Mouse (Mus musculus) hindbrain, embryonic 16.5 days (tissue): ENCODE measurements at regions not wholly inside any gene's neighbourhood (a gene's known extent, or its start where the extent isn't known, plus 50 kb on each side); places are given as distances from the start of the nearest gene placed in this dataset.
"Not testable (repeated sequence)": the region's sequence is repeated elsewhere in the genome, so short reads cannot be mapped to it uniquely, and the experiment has no call there.

Source experiments
- ATAC-seq: fragments of 200-750 bp; cut with Nextera tagmentation; 2 replicates; pipeline ENCODE4 v1.8.0; 2017; ENCODE audit warnings: moderate TSS enrichment, moderate library complexity
- H3K27ac ChIP-seq: fragments of 300-500 bp; sonication (generic); 2 replicates; pipeline ENCODE4 v1.5.1; 2014; ENCODE audit warnings: low read depth, mild to moderate bottlenecking, control low read depth, low read length, moderate library complexity
- H3K27me3 ChIP-seq: fragments of 300-500 bp; sonication (generic); replicated peaks from 2 replicates; pipeline ENCODE4 v1.6.1; 2014; ENCODE audit warnings: low read length; ENCODE audit not compliant: control insufficient read depth, insufficient read depth
- H3K36me3 ChIP-seq: fragments of 300-500 bp; sonication (generic); 2 replicates; pipeline ENCODE4 v1.6.1; 2014; ENCODE audit warnings: mild to moderate bottlenecking, low read length, moderate library complexity, mixed read lengths; ENCODE audit not compliant: control insufficient read depth, insufficient read depth
- H3K4me1 ChIP-seq: fragments of 300-500 bp; sonication (generic); 2 replicates; pipeline ENCODE4 v1.6.1; 2014; ENCODE audit warnings: low read depth, low read length; ENCODE audit not compliant: control insufficient read depth, insufficient read depth
- H3K4me2 ChIP-seq: fragments of 300-500 bp; sonication (generic); 2 replicates; pipeline ENCODE4 v1.6.1; 2014; ENCODE audit warnings: mild to moderate bottlenecking, low read length, control low read depth, moderate library complexity
- H3K4me3 ChIP-seq: fragments of 300-500 bp; sonication (generic); 2 replicates; pipeline ENCODE4 v1.5.1; 2014; ENCODE audit warnings: mild to moderate bottlenecking, low read length, control low read depth, moderate library complexity
- H3K9ac ChIP-seq: fragments of 300-500 bp; sonication (generic); 2 replicates; pipeline ENCODE4 v1.6.1; 2014; ENCODE audit warnings: low read depth, mild to moderate bottlenecking, control low read depth, low read length, moderate library complexity
- H3K9me3 ChIP-seq: fragments of 300-500 bp; sonication (generic); 2 replicates; pipeline ENCODE4 v1.6.1; 2014; ENCODE audit warnings: mild to moderate bottlenecking, low read length, moderate library complexity; ENCODE audit not compliant: control insufficient read depth
- WGBS: fragments of 180-500 bp; shearing (Covaris S2); extraction: QIAGEN DNeasy Blood & Tissue Kit; methylation state at CpG from one replicate; pipeline ENCODE4 v1.1.7; 2014; 5-methylcytosine and 5-hydroxymethylcytosine counted together

DNA sequence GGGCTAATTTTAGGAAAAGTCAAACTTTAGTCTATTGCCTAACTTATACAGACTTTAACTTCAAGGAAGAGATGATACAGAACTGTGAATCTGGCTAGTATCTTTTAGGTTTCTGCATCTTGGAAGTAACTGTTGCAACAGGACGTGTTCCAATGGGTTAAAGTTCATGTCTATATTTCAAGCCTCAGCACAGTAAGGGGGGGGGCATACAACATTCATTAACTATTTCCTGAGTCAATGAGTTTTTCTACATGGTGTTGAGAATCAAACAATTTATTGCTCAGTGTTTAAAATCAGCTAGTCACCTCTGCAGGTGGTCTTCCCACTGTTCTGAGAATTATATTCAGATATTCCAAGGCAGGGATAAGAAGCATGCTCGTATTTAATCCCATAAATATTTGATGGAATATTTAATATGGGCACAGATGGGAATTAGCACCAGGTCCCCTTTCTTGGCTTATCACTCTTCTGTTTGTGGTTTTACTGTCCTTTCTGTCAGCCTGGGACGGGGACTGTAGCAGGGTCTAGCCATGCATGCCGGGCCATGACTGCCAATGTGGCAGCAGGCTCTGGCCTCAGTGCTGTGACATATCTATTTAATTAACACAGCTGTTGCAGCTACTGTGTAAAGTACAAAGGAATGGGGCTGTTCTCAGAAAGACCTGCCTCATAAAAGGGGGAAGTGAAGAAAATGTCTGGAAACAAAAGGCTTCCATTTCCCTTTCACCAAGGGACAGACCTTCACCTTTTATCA, 201.8 kb upstream of the Rarb start:
- 24% methylated on average over 4 of the region's 4 CpGs for WGBS
- no peaks in the 10 kb centered on the region for H3K36me3 ChIP-seq
- H3K4me1 ChIP-seq, result no peaks in the 10 kb centered on the region
- no peaks in the 10 kb centered on the region for H3K27me3 ChIP-seq
- no peak overlapping the region for H3K4me3 ChIP-seq
- H3K9me3 ChIP-seq, result no peaks in the 10 kb centered on the region
- H3K9ac ChIP-seq, result no peak overlapping the region
- H3K27ac ChIP-seq, result no peak overlapping the region
- H3K4me2 ChIP-seq, result no peak overlapping the region
- peak; percentile 60; the same call in 1 of the 2 replicates for ATAC-seq

DNA sequence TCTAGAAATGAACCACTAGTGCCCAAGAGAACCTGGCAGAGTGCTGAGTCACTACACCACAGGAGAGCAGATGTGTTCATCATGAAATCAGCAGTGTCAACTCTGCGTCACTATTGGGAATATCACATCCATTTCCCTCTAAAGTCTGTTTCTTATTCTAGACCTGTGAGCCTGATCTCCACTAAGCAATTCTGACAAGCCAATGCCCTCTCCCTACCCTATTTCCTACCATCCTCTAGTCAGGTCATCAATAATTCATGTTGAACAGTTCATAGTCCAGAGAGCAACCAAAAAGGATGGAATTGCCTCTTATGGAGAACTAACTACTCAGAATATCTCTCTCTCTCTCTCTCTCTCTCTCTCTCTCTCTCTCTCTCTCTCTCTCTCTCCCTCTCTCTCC, 194.0 kb upstream of the Rarb start:
- Histone ChIP-seq H3K27ac (no peak overlapping the region), H3K36me3 (no peaks in the 10 kb centered on the region), H3K4me3 (no peak overlapping the region), H3K4me2 (no peak overlapping the region), H3K4me1 (no peaks in the 10 kb centered on the region), H3K9ac (no peak overlapping the region), H3K9me3 (no peaks in the 10 kb centered on the region), H3K27me3 (no peaks in the 10 kb centered on the region)
- WGBS, result 88% methylated on average over 1 of the region's 1 CpGs
- ATAC-seq, result no peak

DNA sequence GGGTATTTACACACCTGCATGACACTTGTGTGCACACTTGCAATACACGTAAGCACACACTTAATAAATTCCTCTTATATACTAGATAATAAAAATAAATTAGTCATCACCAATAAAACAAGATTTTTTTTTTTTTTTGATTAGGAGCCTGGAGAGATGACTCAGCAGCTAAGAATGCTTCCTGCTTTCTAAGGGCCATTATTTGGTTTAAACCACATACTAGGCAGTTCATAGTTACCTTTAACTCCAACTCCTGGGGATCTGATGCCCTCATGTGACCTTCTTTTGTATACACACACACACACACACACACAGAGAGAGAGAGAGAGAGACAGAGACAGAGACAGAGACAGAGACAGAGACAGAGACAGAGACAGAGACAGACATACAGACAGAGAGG, 193.2 kb upstream of the Rarb start:
- Histone ChIP-seq H3K4me2 (no peak overlapping the region), H3K27me3 (no peaks in the 10 kb centered on the region), H3K36me3 (no peaks in the 10 kb centered on the region), H3K4me1 (no peaks in the 10 kb centered on the region), H3K4me3 (no peak overlapping the region), H3K9me3 (no peaks in the 10 kb centered on the region), H3K9ac (no peak overlapping the region), H3K27ac (no peak overlapping the region)
- no peak for ATAC-seq
- WGBS, result 86% methylated on average over 1 of the region's 1 CpGs

DNA sequence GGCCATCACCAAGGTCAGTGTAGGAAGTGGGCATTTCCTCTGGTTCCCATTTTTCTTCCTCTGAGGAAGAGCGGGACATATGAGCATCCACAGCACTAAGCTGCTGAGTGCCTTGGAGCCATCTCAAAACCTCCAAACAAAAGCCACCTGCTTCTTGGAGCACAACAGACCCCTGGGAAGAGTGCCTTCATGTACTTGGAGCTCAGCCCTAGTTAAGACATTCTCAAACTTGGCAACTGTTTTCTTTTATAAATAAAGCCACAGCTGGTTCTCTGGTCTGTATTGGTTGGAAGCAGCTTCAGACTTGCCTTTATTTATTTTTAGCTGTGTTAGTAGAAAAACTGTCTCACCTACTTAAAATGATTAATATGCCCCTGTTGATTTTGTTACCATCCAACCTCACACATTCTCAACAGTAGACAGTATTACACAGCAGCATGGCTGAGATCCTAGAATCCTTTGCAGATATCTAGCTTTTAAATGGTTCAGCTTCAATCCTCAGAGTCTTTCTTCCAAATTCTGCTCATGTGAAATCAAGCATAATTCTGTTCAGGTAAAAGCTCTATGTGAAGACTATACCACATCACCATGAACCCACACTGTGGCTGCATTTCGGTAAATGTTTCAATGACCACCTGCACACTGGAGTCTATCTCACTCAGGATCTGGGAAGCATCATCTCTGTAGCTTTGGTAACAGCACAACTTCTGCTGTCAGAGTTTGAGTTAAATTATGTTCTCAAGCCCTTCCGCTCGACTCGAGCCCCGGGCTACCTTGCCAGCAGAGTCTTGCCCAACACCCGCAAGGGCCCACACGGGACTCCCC, 186.4 kb upstream of the Rarb start:
- WGBS, result 85% methylated on average over 7 of the region's 8 CpGs
- H3K9ac ChIP-seq, result no peak overlapping the region
- no peak overlapping the region for H3K4me3 ChIP-seq
- no peaks in the 10 kb centered on the region for H3K9me3 ChIP-seq
- no peaks in the 10 kb centered on the region for H3K36me3 ChIP-seq
- H3K4me1 ChIP-seq, result no peaks in the 10 kb centered on the region
- H3K4me2 ChIP-seq, result no peak overlapping the region
- H3K27me3 ChIP-seq, result no peaks in the 10 kb centered on the region
- peak; percentile 48; the same call in 1 of the 2 replicates for ATAC-seq
- H3K27ac ChIP-seq, result no peak overlapping the region

DNA sequence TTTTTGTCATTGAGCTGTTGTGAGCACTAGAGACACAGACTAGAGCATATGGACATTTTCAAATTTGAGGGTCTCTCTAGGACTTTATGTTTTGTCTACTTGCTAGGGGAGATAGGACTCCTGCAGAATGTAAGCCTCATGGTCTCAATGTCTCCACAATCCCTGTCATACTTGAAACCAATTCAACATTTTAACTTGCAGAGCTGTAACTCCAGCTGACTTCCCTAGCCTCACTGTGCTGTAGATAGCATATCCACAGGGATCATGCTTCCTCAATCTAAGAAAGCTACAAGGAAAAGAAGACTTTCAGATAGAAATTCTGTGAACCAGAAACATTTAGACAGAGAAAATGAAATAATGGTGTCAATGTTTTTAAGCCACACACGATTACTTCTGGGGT, 185.8 kb upstream of the Rarb start:
- no peak overlapping the region for H3K4me2 ChIP-seq
- no peak overlapping the region for H3K9ac ChIP-seq
- H3K9me3 ChIP-seq, result no peaks in the 10 kb centered on the region
- no peaks in the 10 kb centered on the region for H3K4me1 ChIP-seq
- no peak for ATAC-seq
- H3K36me3 ChIP-seq, result no peaks in the 10 kb centered on the region
- H3K27ac ChIP-seq, result no peak overlapping the region
- WGBS, result 83% methylated on average over 1 of the region's 1 CpGs
- no peak overlapping the region for H3K4me3 ChIP-seq
- H3K27me3 ChIP-seq, result no peaks in the 10 kb centered on the region

DNA sequence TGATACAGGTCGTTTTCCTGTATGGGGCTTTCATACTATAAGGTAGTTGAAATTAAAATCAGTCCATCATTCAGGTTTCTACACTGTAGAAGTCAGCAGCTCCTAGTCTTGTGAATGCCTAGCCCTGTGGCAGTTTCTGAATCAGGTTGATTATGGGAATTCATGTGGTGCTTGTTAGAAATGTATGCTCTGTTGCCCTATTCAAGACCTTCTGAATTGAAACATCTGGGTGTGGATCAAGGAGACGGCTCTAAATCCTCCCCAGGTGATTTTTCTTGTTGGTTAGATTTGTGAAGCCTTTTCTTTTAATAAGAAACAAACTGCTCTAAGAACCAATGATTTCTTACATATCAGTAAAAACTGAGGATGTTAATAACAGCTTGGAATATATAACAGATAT, 177.8 kb upstream of the Rarb start:
- 71% methylated on average over 2 of the region's 2 CpGs for WGBS
- H3K4me2 ChIP-seq, result no peak overlapping the region

DNA sequence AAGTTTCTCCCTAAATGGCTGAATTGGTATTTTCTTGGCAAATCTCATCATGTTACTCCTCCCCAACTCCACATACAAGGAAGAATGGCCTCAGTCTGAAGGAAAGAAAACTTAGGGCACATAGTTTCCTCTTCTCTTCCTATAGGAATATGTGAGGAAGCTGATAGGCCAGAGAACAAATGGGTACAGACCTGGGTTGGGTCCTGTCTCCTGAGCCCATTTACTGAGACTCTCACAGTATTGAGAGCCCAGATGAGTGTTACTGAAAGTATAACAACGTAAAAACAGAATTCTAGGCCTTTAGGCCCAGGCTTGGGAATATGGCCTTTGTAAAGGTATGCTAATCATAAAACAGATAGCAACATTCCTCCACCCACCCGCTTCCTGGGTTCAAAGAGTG, 152.0 kb upstream of the Rarb start:
- H3K27ac ChIP-seq, H3K4me1 ChIP-seq, H3K4me3 ChIP-seq, H3K9ac ChIP-seq, H3K9me3 ChIP-seq, H3K36me3 ChIP-seq, H3K27me3 ChIP-seq, H3K4me2 ChIP-seq, ATAC-seq: not testable (repeated sequence)
- WGBS, result 87% methylated on average over 2 of the region's 2 CpGs

More for the DNA sequence above, 177.8 kb upstream of the Rarb start:
- Histone ChIP-seq H3K4me1 (no peaks in the 10 kb centered on the region), H3K27me3 (no peaks in the 10 kb centered on the region), H3K36me3 (no peaks in the 10 kb centered on the region), H3K27ac (no peak overlapping the region), H3K4me3 (no peak overlapping the region), H3K9ac (no peak overlapping the region), H3K9me3 (no peaks in the 10 kb centered on the region)
- ATAC-seq, result no peak

DNA sequence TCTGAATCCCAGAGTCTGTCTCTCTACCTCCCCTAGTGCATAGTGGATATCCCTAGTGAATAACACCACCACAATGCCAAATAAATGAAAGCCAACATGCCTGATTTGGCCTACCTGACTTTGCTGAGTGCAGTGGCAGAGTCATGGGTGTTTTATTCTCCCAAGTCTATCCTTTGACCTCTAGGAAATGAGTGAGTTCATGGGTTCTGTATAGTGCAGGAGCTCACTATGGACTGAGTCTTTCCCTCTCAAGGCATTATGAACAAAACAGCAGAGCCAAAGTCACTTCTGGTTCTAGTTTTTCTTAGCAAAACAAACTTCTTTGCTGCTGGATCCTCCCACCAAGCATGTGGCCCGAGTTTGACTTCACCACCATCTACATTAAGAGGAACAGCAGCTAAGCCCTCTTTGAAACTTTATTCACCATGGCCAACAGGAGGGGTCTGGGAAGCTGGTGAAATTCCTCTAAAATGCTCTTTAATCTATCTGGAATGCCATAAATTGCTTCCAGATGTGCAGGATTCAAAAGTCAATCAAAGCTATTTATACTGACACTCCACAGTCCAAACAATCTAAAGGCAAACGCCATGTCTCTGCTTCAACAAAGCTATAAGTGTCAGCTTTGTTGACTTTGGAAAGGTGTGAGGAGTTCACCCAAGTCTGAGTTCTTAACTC, 145.9 kb upstream of the Rarb start:
- WGBS, result 72% methylated on average over 2 of the region's 2 CpGs
- Histone ChIP-seq H3K9ac (no peak overlapping the region), H3K27ac (no peak overlapping the region), H3K9me3 (no peaks in the 10 kb centered on the region), H3K4me3 (no peak overlapping the region), H3K27me3 (no peaks in the 10 kb centered on the region), H3K36me3 (no peaks in the 10 kb centered on the region), H3K4me1 (no peaks in the 10 kb centered on the region), H3K4me2 (no peak overlapping the region)
- no peak for ATAC-seq

DNA sequence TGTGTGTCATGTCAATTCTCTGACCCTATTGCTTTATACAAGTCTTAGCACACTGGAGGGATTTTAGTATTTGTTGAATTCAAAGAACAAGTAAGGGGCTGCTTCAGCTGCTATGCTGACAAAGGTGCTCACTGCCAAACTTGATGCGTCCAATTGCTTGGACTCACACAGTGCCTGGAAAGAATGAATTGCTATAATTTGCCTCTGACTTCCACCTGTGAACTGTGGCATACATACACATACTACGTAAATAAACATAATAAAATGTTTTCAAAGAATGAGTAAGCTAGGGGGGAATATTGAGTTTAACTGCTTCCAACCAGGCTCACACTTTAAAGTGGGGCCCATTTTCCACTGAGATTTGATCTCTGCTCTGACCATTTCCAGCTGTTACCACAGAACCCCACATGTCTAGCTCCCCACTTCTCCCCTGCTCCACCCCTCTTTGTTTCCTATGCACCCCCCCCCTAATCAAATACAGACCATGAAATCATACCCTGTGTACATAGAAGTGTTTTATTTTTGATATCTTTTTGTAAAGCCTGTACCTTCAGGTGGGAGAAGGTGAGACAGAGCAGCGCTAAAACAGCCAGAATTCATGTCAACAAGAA, 143.4 kb upstream of the Rarb start:
- H3K4me2 ChIP-seq, result no peak overlapping the region
- no peak overlapping the region for H3K27ac ChIP-seq
- H3K9me3 ChIP-seq, result no peaks in the 10 kb centered on the region
- H3K4me1 ChIP-seq, result no peaks in the 10 kb centered on the region
- H3K4me3 ChIP-seq, result no peak overlapping the region
- WGBS, result 88% methylated on average over 3 of the region's 3 CpGs
- no peak for ATAC-seq
- no peaks in the 10 kb centered on the region for H3K27me3 ChIP-seq
- H3K36me3 ChIP-seq, result no peaks in the 10 kb centered on the region
- no peak overlapping the region for H3K9ac ChIP-seq
